Mouse (Mus musculus) activated CD4-positive, CD25-positive, alpha-beta regulatory T cell, adult 4 months (primary cell): ENCODE measurements around the gene Zfp692. TPM values are rescaled to one million over a fixed set of nuclear protein-coding genes. Genes with fewer than 3 reads are reported as not detected.
"Not testable (repeated sequence)": the region's sequence is repeated elsewhere in the genome, so short reads cannot be mapped to it uniquely, and the experiment has no call there.

Source experiments
- ATAC-seq: one replicate; pipeline ENCODE4 v1.8.0; 2017
- polyA plus RNA-seq, 2 experiments: library from polyadenylated mRNA; unstranded; fragments of 100-300 nt; shearing (Covaris generic); gene quantifications; one replicate each; pipeline ENCODE4 v1.2.1; 2017

The Zfp692 gene
- polyA plus RNA-seq, 2 experiments from 2014 or later = 6.5 to 10.3 TPM

DNA sequence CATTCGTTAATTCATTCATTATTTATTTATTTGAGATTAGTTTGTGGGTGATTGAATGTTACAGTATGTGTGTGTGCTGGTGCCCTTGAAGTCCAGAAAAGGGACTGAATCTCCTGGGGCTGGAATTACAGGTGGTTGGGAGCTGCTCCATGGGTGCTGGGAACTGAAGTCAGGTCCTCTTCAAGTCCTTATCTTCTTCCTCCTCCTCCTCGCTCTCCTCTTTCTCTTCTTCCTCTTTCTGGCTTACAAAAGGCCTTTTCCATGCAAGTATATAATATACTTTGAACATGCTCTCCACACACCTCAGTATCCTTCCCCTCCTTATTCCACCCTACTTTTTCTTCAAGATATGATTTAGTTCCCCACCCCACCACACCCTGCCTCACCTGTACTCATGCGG is 50.2 kb downstream of the Zfp692 start:
- ATAC-seq = no peak

DNA sequence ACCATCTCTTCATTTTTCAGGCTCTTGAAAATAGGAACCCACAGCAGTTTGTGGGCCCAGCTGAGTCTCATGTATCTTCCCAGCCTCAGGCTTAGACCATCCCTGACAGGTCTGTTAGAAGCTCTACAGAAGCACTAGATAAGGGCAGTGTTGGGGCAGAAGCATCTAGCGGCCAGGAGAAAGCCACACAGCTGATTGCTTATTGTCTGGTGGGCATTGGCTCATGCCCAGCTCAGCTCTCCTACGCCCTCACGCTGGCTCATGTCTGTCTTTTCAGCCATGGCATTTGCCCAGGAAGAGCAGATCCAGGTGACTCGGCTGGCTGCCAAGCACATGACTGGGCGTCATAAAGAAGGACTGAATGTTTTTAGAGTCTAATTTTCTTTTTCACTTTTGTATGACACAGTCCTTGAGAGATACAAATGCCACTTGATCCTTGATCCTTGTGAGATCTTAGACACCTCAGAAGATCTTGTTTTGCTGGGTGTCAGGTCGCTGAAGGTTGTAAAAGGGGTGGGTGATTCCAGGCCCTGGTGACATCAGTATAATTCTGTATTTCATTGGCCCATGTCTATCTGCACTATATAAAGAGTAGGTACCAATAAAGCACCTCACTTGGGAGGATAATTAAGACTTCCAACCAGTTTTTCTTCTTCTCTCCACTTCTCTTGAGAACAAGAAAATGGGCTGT is 51.1 kb downstream of the Zfp692 start:
- no peak for ATAC-seq

DNA sequence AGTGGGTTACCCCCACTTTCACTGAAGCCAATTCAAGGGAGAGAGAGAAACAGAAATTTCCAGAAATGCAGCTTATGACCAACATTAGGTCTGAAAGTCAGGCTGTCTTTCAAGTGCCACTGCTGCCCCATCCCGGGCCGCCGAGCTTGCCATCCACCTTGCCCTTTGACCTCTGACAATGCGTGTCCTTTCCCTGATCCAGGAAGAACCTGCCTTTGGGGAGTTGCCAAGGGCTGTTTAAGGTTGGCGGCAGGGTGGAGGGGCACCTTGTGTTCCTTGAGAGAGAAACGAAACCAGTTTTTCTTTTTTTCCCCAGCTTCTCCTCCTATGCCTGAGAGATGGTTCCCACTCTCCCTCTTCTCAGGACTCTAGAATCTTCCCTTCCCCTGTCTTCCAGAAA is 55.7 kb downstream of the Zfp692 start:
- ATAC-seq = not testable (repeated sequence)

Other genes with a start within 250 kb of the Zfp692 start
- gene Gm12248, start 213.9 kb upstream of the Zfp692 start, polyA plus RNA-seq = under 1 TPM in 1 of 2 experiments, not detected in 1; 0.22 TPM
- gene Cnot8, start 202.9 kb upstream of the Zfp692 start, polyA plus RNA-seq = 10 to 100 TPM; 76.7 to 88.9 TPM
- gene Gemin5, start 138.5 kb upstream of the Zfp692 start, polyA plus RNA-seq = 1 to 10 TPM; 4.9 to 6.3 TPM
- 10 to 100 TPM; 63.7 to 66.7 TPM for gene Mrpl22, start 135.4 kb upstream of the Zfp692 start, polyA plus RNA-seq
- 100 to 1,000 TPM; 396 to 413 TPM for gene Igtp, start 107.5 kb upstream of the Zfp692 start, polyA plus RNA-seq
- 10 to 100 TPM; 52.8 to 55.5 TPM for gene Irgm2, start 107.5 kb upstream of the Zfp692 start, polyA plus RNA-seq
- gene 4930438A08Rik, start 32.3 kb upstream of the Zfp692 start, polyA plus RNA-seq = not detected
- gene Zfp672, start 23.3 kb downstream of the Zfp692 start, polyA plus RNA-seq = 10 to 100 TPM; 43.4 to 44.5 TPM
- 1 to 10 TPM; 3.7 to 5.9 TPM for gene Sh3bp5l, start 23.7 kb downstream of the Zfp692 start, polyA plus RNA-seq
- not detected for gene Lypd8, start 72.0 kb downstream of the Zfp692 start, polyA plus RNA-seq
- not detected for gene 1810065E05Rik, start 114.0 kb downstream of the Zfp692 start, polyA plus RNA-seq
- gene Gm12253, start 125.5 kb downstream of the Zfp692 start, polyA plus RNA-seq = not detected
- gene Lypd9, start 145.9 kb downstream of the Zfp692 start, polyA plus RNA-seq = not detected
- gene Olfr30, start 155.2 kb downstream of the Zfp692 start, polyA plus RNA-seq = not detected
- gene Olfr332, start 185.5 kb downstream of the Zfp692 start, polyA plus RNA-seq = not detected
- not detected for gene Olfr331, start 195.5 kb downstream of the Zfp692 start, polyA plus RNA-seq
- gene Olfr330, start 227.8 kb downstream of the Zfp692 start, polyA plus RNA-seq = under 1 TPM in 1 of 2 experiments, not detected in 1; 0.16 TPM
- not detected for gene Olfr329-ps, start 239.4 kb downstream of the Zfp692 start, polyA plus RNA-seq
- gene Olfr328, start 248.6 kb downstream of the Zfp692 start, polyA plus RNA-seq = not detected